Mouse (Mus musculus) neutrophil, adult 59 days (primary cell): ENCODE data around the gene Klhl5. TPM values are rescaled to one million over a fixed set of nuclear protein-coding genes. Genes with fewer than 3 reads are reported as not detected.

Source experiments
- total RNA-seq, 2 experiments: library from RNA; stranded (reverse); gene quantifications; 1 replicate in 1 of 2; 2 replicates in 1 of 2; pipeline ENCODE4 v1.2.4; 2023

Gene Klhl5
- 10 to 100 TPM; 47.8 to 48.1 TPM for total RNA-seq

GRCm38 (mm10) chr5:65106876-65107772, at the start of gene Klhl5:
Klhl5 (plus strand) TSS chr5:65107539.

GRCm38 (mm10) chr5:65091921-65092320, 15.4 kb upstream of the Klhl5 start, which contains the start of gene Tmem156:
Tmem156 (minus strand) TSS chr5:65092132.

DNA sequence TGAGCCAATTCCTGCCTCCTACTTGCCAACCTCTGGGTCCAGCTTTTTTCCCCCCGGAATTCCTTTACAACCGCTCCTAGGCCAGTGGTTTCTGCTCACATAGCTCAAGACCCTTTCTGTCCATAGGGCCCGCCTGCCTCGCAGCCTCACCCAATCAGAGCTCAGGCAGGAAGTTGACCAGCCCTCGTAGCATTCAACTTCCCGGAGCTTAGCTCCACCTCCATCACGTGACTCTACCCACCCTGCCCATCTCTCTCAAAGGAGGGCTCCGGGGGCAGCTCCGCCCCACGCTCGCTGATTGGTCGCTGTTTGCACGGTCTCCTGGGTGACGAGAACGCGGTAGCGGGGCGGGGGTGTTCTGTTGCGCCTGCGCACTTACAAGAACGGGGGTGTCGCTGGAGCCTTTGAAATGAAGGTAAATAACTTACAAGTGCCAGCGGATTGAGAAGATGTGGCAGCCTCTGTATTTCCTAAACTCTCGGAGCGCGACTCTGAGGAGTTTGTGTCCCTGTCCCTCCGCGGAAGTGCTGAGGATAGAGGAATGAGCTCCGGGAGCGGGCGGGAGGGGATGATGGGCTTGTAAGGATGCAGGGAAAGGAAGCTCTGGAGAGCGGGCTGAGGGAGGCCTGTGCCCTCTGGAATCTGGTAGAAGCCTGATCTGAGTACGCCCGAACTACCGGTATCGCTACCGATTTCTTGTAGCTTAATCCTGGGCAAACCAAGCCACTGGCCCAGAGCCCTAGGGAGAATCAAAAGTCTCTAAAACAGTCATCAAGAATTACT, 92.2 kb downstream of the Klhl5 start, which contains the start of gene Wdr19:
TSS of gene Wdr19 (plus strand) at position 351 of the 783 bp plus-strand sequence.

Other genes with a start within 250 kb of the Klhl5 start
- 1 to 10 TPM; 6.2 to 8.8 TPM for gene Tlr1, start 174.0 kb upstream of the Klhl5 start, total RNA-seq
- 10 to 100 TPM; 19.7 to 21.5 TPM for gene Tlr6, start 147.4 kb upstream of the Klhl5 start, total RNA-seq
- gene Fam114a1, start 137.5 kb upstream of the Klhl5 start, total RNA-seq, result 10 to 100 TPM; 12.1 to 14.2 TPM
- 10 to 100 TPM; 31.7 to 40.7 TPM for gene Tmem156, start 15.4 kb upstream of the Klhl5 start, total RNA-seq
- gene Wdr19, start 92.2 kb downstream of the Klhl5 start, total RNA-seq, result under 1 TPM; 0.49 to 0.51 TPM
- gene Rfc1, start 228.1 kb downstream of the Klhl5 start, total RNA-seq, result 10 to 100 TPM; 56.5 to 64.7 TPM
- not detected for gene Klb, start 240.8 kb downstream of the Klhl5 start, total RNA-seq